Mouse (Mus musculus) hindbrain, embryonic 11.5 days (tissue): ENCODE results near the gene Gdf9. TPM values are rescaled to one million over a fixed set of nuclear protein-coding genes. Genes with fewer than 3 reads are reported as not detected.
"Not testable (repeated sequence)": the region's sequence is repeated elsewhere in the genome, so short reads cannot be mapped to it uniquely, and the experiment has no call there.

Experiments used
- ATAC-seq: fragments of 200-750 bp; cut with Nextera tagmentation; 2 replicates; pipeline ENCODE4 v1.8.0; 2017; ENCODE audit warnings: mild to moderate bottlenecking, moderate TSS enrichment, moderate library complexity; ENCODE audit not compliant: low FRiP score
- DNase-seq: peaks from one replicate; pipeline ENCODE4 v3.0.0-alpha.2; 2015; ENCODE audit warnings: low spot score
- H3K27ac ChIP-seq: fragments of 300-500 bp; sonication (generic); 2 replicates; pipeline ENCODE4 v1.5.1; 2014; ENCODE audit warnings: mild to moderate bottlenecking, low read depth, low read length
- H3K27me3 ChIP-seq: fragments of 300-500 bp; sonication (generic); 2 replicates; pipeline ENCODE4 v1.6.1; 2014; ENCODE audit warnings: mild to moderate bottlenecking, low read length, moderate library complexity, mixed read lengths; ENCODE audit not compliant: control insufficient read depth, insufficient read depth
- H3K36me3 ChIP-seq: fragments of 300-500 bp; sonication (generic); 2 replicates; pipeline ENCODE4 v1.6.1; 2014; ENCODE audit warnings: mild to moderate bottlenecking, low read length, moderate library complexity, mixed read lengths; ENCODE audit not compliant: control insufficient read depth, insufficient read depth
- H3K4me1 ChIP-seq: fragments of 300-500 bp; sonication (generic); replicated peaks from 2 replicates; pipeline ENCODE4 v1.6.1; 2014; ENCODE audit warnings: low read length, mixed read lengths; ENCODE audit not compliant: control insufficient read depth, insufficient read depth
- H3K4me2 ChIP-seq: fragments of 300-500 bp; sonication (generic); replicated peaks from 2 replicates; pipeline ENCODE4 v1.6.1; 2014; ENCODE audit warnings: mild to moderate bottlenecking, low read depth, low read length
- H3K4me3 ChIP-seq: fragments of 300-500 bp; sonication (generic); 2 replicates; pipeline ENCODE4 v1.5.1; 2014; ENCODE audit warnings: low read depth, low read length
- H3K9ac ChIP-seq: fragments of 300-500 bp; sonication (generic); 2 replicates; pipeline ENCODE4 v1.6.1; 2014; ENCODE audit warnings: low read depth, low read length
- H3K9me3 ChIP-seq: fragments of 300-500 bp; sonication (generic); 2 replicates; pipeline ENCODE4 v1.6.1; 2016; ENCODE audit warnings: low read length; ENCODE audit not compliant: control insufficient read depth
- WGBS: fragments of 180-500 bp; shearing (Covaris S2); extraction: QIAGEN DNeasy Blood & Tissue Kit; methylation state at CpG from one replicate; pipeline ENCODE4 v1.1.7; 2014; 5-methylcytosine and 5-hydroxymethylcytosine counted together
- polyA plus RNA-seq: library from polyadenylated mRNA; unstranded; fragments of >200 nt; fragmentation: Nextera tagmentation; extraction: Ambion mirVana; gene quantifications from 2 replicates; pipeline ENCODE4 v1.2.1, GENCODE M21; 2014

The Gdf9 gene
- polyA plus RNA-seq, 1 experiment from 2014 or later = 2.8 TPM

GRCm38 (mm10) chr11:53425251-53425650 is 5.6 kb upstream of the Gdf9 start:
- WGBS = 68% methylated on average over 3 of the region's 3 CpGs
- no peaks in the 10 kb centered on the region for H3K4me1 ChIP-seq
- no peak overlapping the region for H3K27ac ChIP-seq
- H3K27me3 ChIP-seq = no peaks in the 10 kb centered on the region
- no peak overlapping the region for H3K9ac ChIP-seq
- DNase-seq = no peak
- 0 out of 2 replicates have a peak, but pooled peaks cover 4% of the 10 kb centered on the region for H3K36me3 ChIP-seq
- no peak overlapping the region for H3K4me3 ChIP-seq
- no peaks in the 10 kb centered on the region for H3K9me3 ChIP-seq
- H3K4me2 ChIP-seq = no peak overlapping the region
- ATAC-seq = no peak

GRCm38 (mm10) chr11:53425711-53426255 is 5.0 kb upstream of the Gdf9 start:
- Histone ChIP-seq H3K4me3 (no peak overlapping the region), H3K36me3 (0 out of 2 replicates have a peak, but pooled peaks cover 4% of the 10 kb centered on the region), H3K4me2 (no peak overlapping the region), H3K4me1 (no peaks in the 10 kb centered on the region), H3K9ac (no peak overlapping the region), H3K27me3 (no peaks in the 10 kb centered on the region), H3K27ac (no peak overlapping the region), H3K9me3 (no peaks in the 10 kb centered on the region)
- 82% methylated on average over 6 of the region's 6 CpGs for WGBS
- ATAC-seq = no peak
- no peak for DNase-seq

DNA sequence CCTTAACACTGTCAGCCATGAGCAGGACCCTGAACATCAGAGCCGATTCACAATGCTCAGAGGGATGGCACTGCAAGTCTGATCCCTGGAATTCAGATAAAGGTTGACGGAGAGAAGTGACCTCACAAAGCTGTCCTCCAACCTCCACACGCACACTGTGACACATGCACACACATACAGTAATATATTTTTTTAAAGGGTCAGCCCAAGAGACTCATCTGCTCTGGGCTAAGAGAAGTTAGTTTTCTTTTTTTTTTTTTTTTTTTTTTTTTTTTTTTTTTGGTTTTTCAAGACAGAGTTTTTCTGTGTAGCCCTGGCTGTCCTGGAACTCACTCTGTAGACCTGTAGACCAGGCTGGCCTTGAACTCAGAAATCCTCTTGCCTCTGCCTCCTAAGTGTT is 3.9 kb upstream of the Gdf9 start:
- not testable (repeated sequence) for ATAC-seq, H3K9me3 ChIP-seq, H3K4me2 ChIP-seq, H3K9ac ChIP-seq, H3K4me3 ChIP-seq, H3K27ac ChIP-seq, DNase-seq, H3K27me3 ChIP-seq, H3K4me1 ChIP-seq, H3K36me3 ChIP-seq
- WGBS = 88% methylated on average over 3 of the region's 3 CpGs

- DNase-seq (no peak), ATAC-seq (no peak)
- no peak overlapping the region for H3K4me2 ChIP-seq
- no peak overlapping the region for H3K9ac ChIP-seq
- 88% methylated on average over 3 of the region's 3 CpGs for WGBS
- no peak overlapping the region for H3K4me3 ChIP-seq
- H3K36me3 ChIP-seq = 0 out of 2 replicates have a peak, but pooled peaks cover 4% of the 10 kb centered on the region
- no peak overlapping the region for H3K27ac ChIP-seq
- H3K27me3 ChIP-seq = no peaks in the 10 kb centered on the region
- no peaks in the 10 kb centered on the region for H3K9me3 ChIP-seq
- H3K4me1 ChIP-seq = no peaks in the 10 kb centered on the region
These were observed 2.7 kb upstream of the Gdf9 start for GRCm38 (mm10) chr11:53427993-53428715.

- DNase-seq (no peak), ATAC-seq (no peak)
- H3K4me3 ChIP-seq = no peak overlapping the region
- no peak overlapping the region for H3K27ac ChIP-seq
- 0 out of 2 replicates have a peak, but pooled peaks cover 4% of the 10 kb centered on the region for H3K36me3 ChIP-seq
- no peaks in the 10 kb centered on the region for H3K27me3 ChIP-seq
- no peaks in the 10 kb centered on the region for H3K4me1 ChIP-seq
- WGBS = 96% methylated on average over 5 of the region's 5 CpGs
- no peaks in the 10 kb centered on the region for H3K9me3 ChIP-seq
- no peak overlapping the region for H3K9ac ChIP-seq
- no peak overlapping the region for H3K4me2 ChIP-seq
These were observed 2.1 kb upstream of the Gdf9 start for GRCm38 (mm10) chr11:53428716-53429057.

- Histone ChIP-seq H3K9ac (no peak overlapping the region), H3K4me2 (no peak overlapping the region), H3K4me3 (no peak overlapping the region), H3K27ac (no peak overlapping the region), H3K27me3 (no peaks in the 10 kb centered on the region), H3K4me1 (no peaks in the 10 kb centered on the region), H3K9me3 (no peaks in the 10 kb centered on the region), H3K36me3 (0 out of 2 replicates have a peak, but pooled peaks cover 4% of the 10 kb centered on the region)
- ATAC-seq = no peak
- DNase-seq = no peak
These were observed 1.6 kb upstream of the Gdf9 start for GRCm38 (mm10) chr11:53429182-53429581.

DNA sequence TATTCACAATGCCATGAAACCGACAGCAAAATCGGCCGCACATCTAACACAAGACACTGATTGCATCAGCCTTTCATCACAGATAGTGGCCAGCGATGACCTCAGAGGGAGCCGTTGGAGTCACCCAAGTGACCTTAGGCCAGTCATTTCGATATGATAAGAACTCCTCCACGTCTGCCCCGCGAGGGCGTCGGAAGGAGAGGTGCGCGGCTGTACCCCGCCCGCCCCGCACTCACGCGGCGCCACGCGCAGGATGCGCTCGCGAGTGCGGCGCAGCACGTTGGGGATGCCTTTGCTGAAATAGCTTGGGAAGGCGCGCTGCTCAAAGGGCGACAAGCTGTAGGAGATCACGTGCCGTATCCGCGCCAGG is 538 bp upstream of the Gdf9 start:
- no peaks in the 10 kb centered on the region for H3K9me3 ChIP-seq
- H3K36me3 ChIP-seq = 0 out of 2 replicates have a peak, but pooled peaks cover 4% of the 10 kb centered on the region
- peak overlapping the region; percentile 96 for H3K4me3 ChIP-seq
- ATAC-seq (no peak), DNase-seq (no peak)
- no peak overlapping the region for H3K27ac ChIP-seq
- no peaks in the 10 kb centered on the region for H3K4me1 ChIP-seq
- peak overlapping the region; percentile 90 for H3K9ac ChIP-seq
- no peaks in the 10 kb centered on the region for H3K27me3 ChIP-seq
- peak overlapping the region; percentile 74 for H3K4me2 ChIP-seq
- under 1% methylated on average over 34 of the region's 34 CpGs for WGBS

- WGBS = 24% methylated on average over 9 of the region's 9 CpGs
- H3K9ac ChIP-seq = peak overlapping the region; percentile 28
- ATAC-seq (no peak), DNase-seq (no peak)
- 0 out of 2 replicates have a peak, but pooled peaks cover 4% of the 10 kb centered on the region for H3K36me3 ChIP-seq
- no peaks in the 10 kb centered on the region for H3K9me3 ChIP-seq
- H3K27ac ChIP-seq = no peak overlapping the region; the same call in 1 of the 2 replicates
- no peaks in the 10 kb centered on the region for H3K4me1 ChIP-seq
- H3K4me2 ChIP-seq = peak overlapping the region; percentile 51
- peak overlapping the region; percentile 96 for H3K4me3 ChIP-seq
- no peaks in the 10 kb centered on the region for H3K27me3 ChIP-seq
These were observed 679 bp downstream of the Gdf9 start for GRCm38 (mm10) chr11:53431347-53432056.
